Mouse (Mus musculus) Patski (cell line): ENCODE data around the gene Alkbh2. TPM values are rescaled to one million over a fixed set of nuclear protein-coding genes. Genes with fewer than 3 reads are reported as not detected.
A peak's percentile ranks its signal among the peaks of the same experiment; 100 is the strongest.

Experiments used
- ATAC-seq: fragments of 100-300 bp; one replicate; pipeline ENCODE4 v1.8.0; 2021
- CTCF ChIA-PET: fragments of 350-600 bp; sonication (Branson Sonifier 250); formaldehyde crosslinking; loops from one replicate; lab custom pipeline; 2022; ENCODE audit warnings: inconsistent platforms; lab: Charles Lee
- POLR2A ChIA-PET: fragments of 350-600 bp; sonication (Branson Sonifier 250); formaldehyde crosslinking; loops from one replicate; lab custom pipeline; 2022; ENCODE audit warnings: antibody characterized with exemption, inconsistent platforms; lab: Charles Lee
- DNase-seq: peaks from one replicate; pipeline ENCODE4 v3.0.0-alpha.2; 2011; ENCODE audit warnings: low read depth, low spot score
- H3K27me3 ChIP-seq: fragments of 371-371 bp; one replicate; pipeline ENCODE4 v1.5.1; 2021
- CTCF ChIP-seq: fragments of 100-300 bp; IDR thresholded peaks from one replicate; pipeline ENCODE4 v1.5.1; 2021
- in situ Hi-C: fragments of 300-500 bp; cut with MboI; formaldehyde crosslinking; loops from 3 replicates; pipeline ENCODE4 v1.11.1; 2018; ENCODE audit warnings: low pct_unique_long_range_greater_than_20kb, mixed read lengths
- polyA plus RNA-seq: library from polyadenylated mRNA; unstranded; gene quantifications from one replicate; pipeline ENCODE4 v1.2.3, GENCODE M21; 2021

Gene Alkbh2
- polyA plus RNA-seq, 1 experiment from 2014 or later, result 34.1 TPM

DNA sequence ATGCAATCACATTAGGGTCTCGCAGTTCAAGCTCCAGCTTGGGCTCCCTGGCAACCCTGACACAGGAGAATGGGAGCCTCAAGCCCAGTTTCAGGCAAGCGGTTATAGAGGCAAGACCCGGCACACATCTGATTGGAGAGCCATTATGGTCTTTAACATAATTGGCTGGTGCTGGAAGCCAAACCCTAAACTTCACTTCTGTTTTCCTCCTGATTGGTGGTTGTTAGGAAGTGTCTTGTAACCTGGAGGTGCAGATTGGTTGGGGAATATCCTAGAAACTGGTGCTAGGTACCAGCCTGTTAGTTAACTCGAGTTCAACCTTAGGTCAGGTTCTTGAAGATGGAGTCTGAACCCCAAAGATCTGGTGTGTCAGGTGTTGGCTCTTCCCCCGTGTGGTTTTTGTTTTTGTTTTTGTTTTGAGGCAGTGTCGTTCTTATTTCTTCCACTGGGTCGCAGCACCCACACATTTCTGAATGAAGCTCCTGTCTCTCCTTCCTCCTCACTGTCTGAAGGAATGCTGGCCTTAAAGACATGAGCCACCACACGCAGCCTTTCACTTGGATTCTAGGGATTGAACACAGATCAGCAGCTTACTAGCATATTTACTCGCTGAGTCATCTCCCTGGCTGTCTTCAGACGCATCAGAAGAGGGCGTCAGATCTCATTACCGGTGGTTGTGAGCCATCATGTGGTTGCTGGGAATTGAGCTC is 34.2 kb upstream of the Alkbh2 start:
- in situ Hi-C loops, result no loop called here
- ATAC-seq, result peak; percentile 66
- ChIA-PET CTCF (interaction anchor here (0.9 to 1.7 kb wide), 6 partner anchors 9 to 148 kb away, joined by 3 to 8 read pairs (median 3); no protein-coding TSS in a partner anchor), POLR2A (no interaction called here)
- H3K27me3 ChIP-seq, result no peaks in the 10 kb centered on the region
- DNase-seq, result peak; percentile 35
- peak; percentile 59 for TF ChIP-seq CTCF

GRCm38 (mm10) chr5:114161424-114161823 is 33.4 kb upstream of the Alkbh2 start:
- ChIA-PET CTCF (interaction anchor here (1.6 to 1.7 kb wide), 2 partner anchors 15 to 16 kb away, joined by 3 to 8 read pairs; no protein-coding TSS in a partner anchor), POLR2A (no interaction called here)
- TF ChIP-seq CTCF, result no peak
- DNase-seq, result no peak
- no peaks in the 10 kb centered on the region for H3K27me3 ChIP-seq
- in situ Hi-C loops, result no loop called here
- ATAC-seq, result no peak

GRCm38 (mm10) chr5:114157236-114157635 is 29.2 kb upstream of the Alkbh2 start:
- ChIA-PET POLR2A (no interaction called here), CTCF (interaction anchor here (1.2 kb wide), 1 partner anchor 30 kb away, joined by 3 read pairs; no protein-coding TSS in a partner anchor)
- ATAC-seq (no peak), DNase-seq (no peak)
- no peak for TF ChIP-seq CTCF
- in situ Hi-C loops, result no loop called here
- H3K27me3 ChIP-seq, result no peaks in the 10 kb centered on the region

DNA sequence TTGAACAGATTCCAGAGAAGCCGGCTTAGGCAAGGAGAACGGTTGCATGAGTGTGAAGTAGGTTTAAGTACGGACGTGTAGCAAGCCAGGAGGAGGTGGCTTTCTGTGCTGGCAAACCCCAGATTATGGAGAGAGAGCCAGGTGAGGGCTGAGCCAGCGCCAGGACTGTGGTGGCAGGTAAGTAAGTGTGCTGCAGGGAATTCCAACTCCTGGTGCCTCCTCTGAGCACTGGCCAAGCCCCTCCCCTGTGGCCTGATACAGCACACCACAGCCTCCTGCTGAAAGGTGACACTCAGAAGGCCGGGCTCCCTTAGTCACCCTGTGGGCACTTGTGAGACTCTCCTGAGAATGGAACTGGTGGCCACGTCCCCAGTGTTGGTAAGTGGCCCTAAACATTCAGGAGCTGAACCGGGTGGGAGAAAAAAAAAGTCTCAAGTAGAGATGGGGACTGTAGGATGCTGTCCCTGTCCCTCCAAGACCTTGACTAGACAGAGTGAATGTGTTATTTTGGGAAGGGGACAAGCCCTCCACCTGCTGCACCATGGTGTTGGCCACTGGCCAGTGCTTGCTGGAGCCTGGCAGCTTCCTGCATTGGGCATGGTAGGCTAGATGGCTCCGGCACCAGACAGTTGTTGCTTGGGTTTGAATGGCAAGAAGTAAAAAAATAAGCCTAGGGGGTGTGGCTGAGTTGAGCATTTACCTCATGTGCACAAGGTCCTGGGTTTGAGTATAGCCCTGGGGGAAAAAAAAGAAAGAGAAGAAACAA is 27.3 kb upstream of the Alkbh2 start:
- no peaks in the 10 kb centered on the region for H3K27me3 ChIP-seq
- in situ Hi-C loops, result no loop called here
- ATAC-seq, result no peak
- no peak for DNase-seq
- TF ChIP-seq CTCF, result no peak
- POLR2A ChIA-PET, result interaction anchor here (0.6 kb wide), 1 partner anchor 194 kb away, joined by 4 read pairs; no protein-coding TSS in a partner anchor
- CTCF ChIA-PET, result interaction anchor here (0.7 kb wide), 1 partner anchor 9 kb away, joined by 3 read pairs; the partner anchor contains the start of gene Acacb

DNA sequence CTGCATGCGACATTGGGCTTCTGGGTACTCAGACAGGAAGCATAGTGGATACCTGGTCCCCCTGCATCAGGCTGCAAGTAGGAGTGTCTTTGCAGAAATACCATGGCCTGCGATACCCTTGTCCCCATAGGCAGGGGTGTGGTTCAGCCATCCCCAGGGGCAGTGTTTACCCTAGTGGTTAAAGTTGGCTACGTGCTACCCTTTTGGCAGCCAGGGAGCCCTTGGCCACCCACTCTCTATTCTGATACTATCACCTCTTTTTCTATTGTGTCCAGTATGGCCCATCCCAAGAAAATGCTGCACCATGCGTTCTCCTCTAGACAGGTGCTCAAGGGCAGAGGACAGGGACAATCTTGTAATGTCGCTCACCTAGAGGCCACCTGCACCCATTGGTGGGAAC is 26.7 kb upstream of the Alkbh2 start:
- ATAC-seq (no peak), DNase-seq (no peak)
- no peaks in the 10 kb centered on the region for H3K27me3 ChIP-seq
- in situ Hi-C loops, result no loop called here
- POLR2A ChIA-PET, result no interaction called here
- TF ChIP-seq CTCF, result no peak
- CTCF ChIA-PET, result no interaction called here

GRCm38 (mm10) chr5:114153490-114153889 is 25.5 kb upstream of the Alkbh2 start:
- no peaks in the 10 kb centered on the region for H3K27me3 ChIP-seq
- TF ChIP-seq CTCF, result no peak
- ChIA-PET POLR2A (no interaction called here), CTCF (interaction anchor here (0.7 to 1.3 kb wide), 5 partner anchors 9 to 106 kb away, joined by 3 to 5 read pairs (median 3); no protein-coding TSS in a partner anchor)
- in situ Hi-C loops, result no loop called here
- DNase-seq (no peak), ATAC-seq (no peak)

DNA sequence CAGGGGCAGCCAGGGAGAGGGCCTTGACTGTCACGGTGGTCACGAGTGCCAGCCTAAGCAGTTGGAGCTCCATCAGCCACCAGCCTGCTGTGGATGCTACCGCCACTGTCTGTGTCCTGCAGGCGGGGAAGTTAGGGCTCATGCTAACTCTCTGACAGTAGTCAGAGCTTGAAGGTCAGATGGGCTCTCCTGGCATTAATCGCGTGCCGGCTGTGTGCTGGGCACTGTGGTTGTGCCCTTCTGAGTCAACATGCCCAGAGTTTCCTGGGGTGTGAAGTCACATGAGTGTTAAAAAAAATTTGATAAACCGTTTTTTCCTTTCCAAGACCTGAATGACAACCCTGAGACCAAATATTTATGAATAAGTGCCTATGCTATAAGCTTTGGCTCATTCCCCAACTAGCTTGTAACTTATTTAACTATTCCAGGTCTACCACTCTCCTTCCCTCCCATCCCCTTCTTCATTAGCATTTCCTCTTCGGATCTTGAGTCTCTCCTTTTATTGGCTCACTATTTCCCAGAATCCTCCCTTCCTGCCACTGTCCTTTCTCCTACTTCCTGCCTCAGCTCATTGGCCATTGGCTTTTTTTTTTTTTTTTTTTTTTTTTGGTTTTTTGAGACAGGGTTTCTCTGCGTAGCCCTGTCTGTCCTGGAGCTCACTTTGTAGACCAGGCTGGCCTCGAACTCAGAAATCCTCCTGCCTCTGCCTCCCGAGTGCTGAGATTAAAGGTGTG is 24.5 kb upstream of the Alkbh2 start:
- CTCF ChIA-PET, result interaction anchor here (1.2 to 1.3 kb wide), 2 partner anchors 11 to 105 kb away, joined by 5 read pairs; no protein-coding TSS in a partner anchor
- in situ Hi-C loops, result no loop called here
- DNase-seq (no peak), ATAC-seq (peak; percentile 35)
- TF ChIP-seq CTCF, result no peak
- H3K27me3 ChIP-seq, result no peaks in the 10 kb centered on the region
- POLR2A ChIA-PET, result interaction anchor here (0.8 kb wide), 1 partner anchor 25 kb away, joined by 3 read pairs; the partner anchor contains the start of gene Alkbh2

GRCm38 (mm10) chr5:114147043-114147972 is 19.3 kb upstream of the Alkbh2 start:
- CTCF ChIA-PET, result interaction anchor here (1.1 kb wide), 1 partner anchor 13 kb away, joined by 3 read pairs; no protein-coding TSS in a partner anchor
- POLR2A ChIA-PET, result no interaction called here
- TF ChIP-seq CTCF, result no peak
- in situ Hi-C loops, result no loop called here
- no peaks in the 10 kb centered on the region for H3K27me3 ChIP-seq
- DNase-seq (no peak), ATAC-seq (no peak)
